Mouse (Mus musculus): ENCODE results near the gene Isl1. TPM values are rescaled to one million over a fixed set of nuclear protein-coding genes. Genes with fewer than 3 reads are reported as not detected.

Gene Isl1
- polyA plus RNA-seq, 1 experiment, result 0.74 TPM

GRCm38 (mm10) chr13:116308933-116309583 lies 431 bp downstream of the Isl1 start:
- TF ChIP-seq POLR2A (IDR thresholded peaks at IDR 0.05; ENCODE audit: low read depth, low read length), result no peak
- no peak for DNase-seq
- H3K27me3 ChIP-seq (replicated peaks; ENCODE audit: control insufficient read depth, insufficient read depth, low read length), result peaks cover 5% of the 10 kb centered on the region
- no peak overlapping the region for H3K4me3 ChIP-seq (ENCODE audit: insufficient read depth, low read depth, low read length)
- no peaks in the 10 kb centered on the region for H3K4me1 ChIP-seq (ENCODE audit: control insufficient read depth, insufficient read depth, low read length)
- 2% methylated on average over 18 of the region's 18 CpGs for WGBS
- no peak overlapping the region for H3K27ac ChIP-seq (ENCODE audit: insufficient read depth, low read depth, low read length)
- H3K36me3 ChIP-seq (ENCODE audit: control insufficient read depth, insufficient read depth, low read length), result no peaks in the 10 kb centered on the region

- Histone ChIP-seq H3K27me3 (replicated peaks; ENCODE audit: control insufficient read depth, insufficient read depth, low read length) (peaks cover 5% of the 10 kb centered on the region), H3K4me1 (ENCODE audit: control insufficient read depth, insufficient read depth, low read length) (no peaks in the 10 kb centered on the region), H3K27ac (ENCODE audit: insufficient read depth, low read depth, low read length) (no peak overlapping the region), H3K4me3 (ENCODE audit: insufficient read depth, low read depth, low read length) (no peak overlapping the region), H3K36me3 (ENCODE audit: control insufficient read depth, insufficient read depth, low read length) (no peaks in the 10 kb centered on the region)
- TF ChIP-seq CTCF (conservative IDR thresholded peaks at IDR 0.05; ENCODE audit: insufficient read depth, insufficient read length, low read depth, low read length) (no peak), POLR2A (IDR thresholded peaks at IDR 0.05; ENCODE audit: low read depth, low read length) (no peak)
- WGBS, result 5% methylated on average over 20 of the region's 20 CpGs
- DNase-seq, result no peak
These were observed 1.2 kb downstream of the Isl1 start for GRCm38 (mm10) chr13:116308121-116308932.

GRCm38 (mm10) chr13:116306591-116306990 lies 2.9 kb downstream of the Isl1 start:
- no peak for DNase-seq
- Histone ChIP-seq H3K27ac (ENCODE audit: insufficient read depth, low read depth, low read length) (no peak overlapping the region), H3K4me3 (ENCODE audit: insufficient read depth, low read depth, low read length) (no peak overlapping the region), H3K36me3 (ENCODE audit: control insufficient read depth, insufficient read depth, low read length) (no peaks in the 10 kb centered on the region), H3K4me1 (ENCODE audit: control insufficient read depth, insufficient read depth, low read length) (no peaks in the 10 kb centered on the region), H3K27me3 (replicated peaks; ENCODE audit: control insufficient read depth, insufficient read depth, low read length) (peaks cover 4% of the 10 kb centered on the region)
- 10% methylated on average over 6 of the region's 6 CpGs for WGBS
- TF ChIP-seq CTCF (conservative IDR thresholded peaks at IDR 0.05; ENCODE audit: insufficient read depth, insufficient read length, low read depth, low read length), result no peak
- no peak for TF ChIP-seq POLR2A (IDR thresholded peaks at IDR 0.05; ENCODE audit: low read depth, low read length)

DNA sequence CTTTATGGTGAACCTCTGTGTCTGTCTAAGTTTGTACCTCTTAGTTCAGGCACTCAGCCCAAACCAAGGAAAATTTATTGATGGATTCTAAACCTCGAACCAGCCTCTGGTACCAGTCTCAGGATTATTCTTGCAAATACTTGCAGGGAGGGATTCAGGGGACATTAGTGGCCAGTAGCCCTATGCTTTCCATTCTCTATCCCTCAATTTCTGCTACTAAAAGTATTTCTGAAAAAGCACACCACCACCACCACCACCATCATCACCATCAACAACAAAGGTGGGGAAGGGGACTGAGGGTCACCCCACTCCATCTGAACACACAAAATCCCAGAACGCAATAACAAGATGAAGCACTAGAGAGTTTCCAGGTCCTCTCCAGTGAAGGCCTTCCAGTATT lies 3.8 kb downstream of the Isl1 start:
- DNase-seq, result no peak
- 27% methylated on average over 2 of the region's 2 CpGs for WGBS
- no peak overlapping the region for H3K4me3 ChIP-seq (ENCODE audit: insufficient read depth, low read depth, low read length)
- no peak for TF ChIP-seq POLR2A (IDR thresholded peaks at IDR 0.05; ENCODE audit: low read depth, low read length)
- TF ChIP-seq CTCF (conservative IDR thresholded peaks at IDR 0.05; ENCODE audit: insufficient read depth, insufficient read length, low read depth, low read length), result no peak
- no peaks in the 10 kb centered on the region for H3K36me3 ChIP-seq (ENCODE audit: control insufficient read depth, insufficient read depth, low read length)
- no peak overlapping the region for H3K27ac ChIP-seq (ENCODE audit: insufficient read depth, low read depth, low read length)
- H3K27me3 ChIP-seq (replicated peaks; ENCODE audit: control insufficient read depth, insufficient read depth, low read length), result peaks cover 4% of the 10 kb centered on the region
- no peaks in the 10 kb centered on the region for H3K4me1 ChIP-seq (ENCODE audit: control insufficient read depth, insufficient read depth, low read length)

GRCm38 (mm10) chr13:116304713-116305470 lies 4.6 kb downstream of the Isl1 start:
- Histone ChIP-seq H3K4me1 (ENCODE audit: control insufficient read depth, insufficient read depth, low read length) (no peaks in the 10 kb centered on the region), H3K27ac (ENCODE audit: insufficient read depth, low read depth, low read length) (no peak overlapping the region), H3K4me3 (ENCODE audit: insufficient read depth, low read depth, low read length) (no peak overlapping the region), H3K36me3 (ENCODE audit: control insufficient read depth, insufficient read depth, low read length) (no peaks in the 10 kb centered on the region), H3K27me3 (replicated peaks; ENCODE audit: control insufficient read depth, insufficient read depth, low read length) (peaks cover 3% of the 10 kb centered on the region; the same call in 1 of the 2 replicates)
- DNase-seq, result no peak
- TF ChIP-seq POLR2A (IDR thresholded peaks at IDR 0.05; ENCODE audit: low read depth, low read length) (no peak), CTCF (conservative IDR thresholded peaks at IDR 0.05; ENCODE audit: insufficient read depth, insufficient read length, low read depth, low read length) (no peak)
- WGBS, result 5% methylated on average over 25 of the region's 25 CpGs

DNA sequence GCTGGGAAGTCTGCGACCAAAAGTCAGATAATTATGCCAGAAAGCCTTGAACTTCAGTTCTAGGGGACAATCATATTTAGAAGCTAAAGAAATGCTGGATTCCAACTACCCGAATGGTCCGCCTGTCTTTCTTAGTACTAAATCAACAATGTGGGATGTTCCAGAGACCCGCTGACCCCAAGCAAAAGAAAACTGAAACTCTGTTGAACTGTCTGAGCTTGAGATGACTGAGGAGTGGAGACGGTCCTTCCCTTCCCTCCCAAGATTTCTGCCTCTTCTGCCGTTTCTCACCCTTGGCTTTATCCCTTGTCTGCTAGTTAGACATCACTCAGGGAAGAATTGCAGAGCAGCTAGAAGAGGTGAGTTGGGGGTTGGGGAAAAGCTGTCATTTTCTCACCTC lies 5.7 kb downstream of the Isl1 start:
- Histone ChIP-seq H3K27me3 (replicated peaks; ENCODE audit: control insufficient read depth, insufficient read depth, low read length) (peaks cover 1% of the 10 kb centered on the region), H3K4me1 (ENCODE audit: control insufficient read depth, insufficient read depth, low read length) (no peaks in the 10 kb centered on the region), H3K36me3 (ENCODE audit: control insufficient read depth, insufficient read depth, low read length) (no peaks in the 10 kb centered on the region), H3K4me3 (ENCODE audit: insufficient read depth, low read depth, low read length) (no peak overlapping the region), H3K27ac (ENCODE audit: insufficient read depth, low read depth, low read length) (no peak overlapping the region)
- no peak for DNase-seq
- 3% methylated on average over 6 of the region's 6 CpGs for WGBS
- TF ChIP-seq POLR2A (IDR thresholded peaks at IDR 0.05; ENCODE audit: low read depth, low read length) (no peak), CTCF (conservative IDR thresholded peaks at IDR 0.05; ENCODE audit: insufficient read depth, insufficient read length, low read depth, low read length) (no peak)

DNA sequence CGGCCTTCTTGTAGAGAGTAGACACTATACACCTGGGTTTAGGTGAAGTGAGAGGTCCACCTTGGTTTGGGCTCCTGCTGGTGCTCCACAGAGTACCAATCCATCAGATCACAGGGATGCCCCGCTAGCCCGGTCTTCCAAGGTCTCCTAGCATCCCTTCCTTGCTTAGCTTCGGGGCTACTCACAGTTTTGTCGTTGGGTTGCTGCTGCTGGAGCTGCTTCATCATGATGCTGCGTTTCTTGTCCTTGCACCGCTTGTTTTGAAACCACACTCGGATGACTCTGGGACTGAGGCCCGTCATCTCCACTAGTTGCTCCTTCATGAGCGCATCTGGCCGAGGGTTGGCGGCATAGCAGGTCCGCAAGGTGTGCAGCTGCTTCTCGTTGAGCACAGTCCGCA lies 6.6 kb downstream of the Isl1 start:
- Histone ChIP-seq H3K4me3 (ENCODE audit: insufficient read depth, low read depth, low read length) (no peak overlapping the region), H3K27ac (ENCODE audit: insufficient read depth, low read depth, low read length) (no peak overlapping the region), H3K36me3 (ENCODE audit: control insufficient read depth, insufficient read depth, low read length) (no peaks in the 10 kb centered on the region), H3K4me1 (ENCODE audit: control insufficient read depth, insufficient read depth, low read length) (no peaks in the 10 kb centered on the region), H3K27me3 (replicated peaks; ENCODE audit: control insufficient read depth, insufficient read depth, low read length) (peaks cover 2% of the 10 kb centered on the region)
- DNase-seq, result no peak
- TF ChIP-seq POLR2A (IDR thresholded peaks at IDR 0.05; ENCODE audit: low read depth, low read length) (no peak), CTCF (conservative IDR thresholded peaks at IDR 0.05; ENCODE audit: insufficient read depth, insufficient read length, low read depth, low read length) (no peak)
- 11% methylated on average over 15 of the region's 15 CpGs for WGBS

Data from kidney, adult 2 months (tissue).